22 mouse cellular contexts compared by ENCODE assay signal in genomic region chr17:24030551-24030950, GRCm38 (mm10). TPM values are rescaled to one million over a fixed set of nuclear protein-coding genes. Genes with fewer than 3 reads are reported as not detected.
"Had no signal": no experiment of that assay in that cellular context is flagged by ENCODE, and none has a peak within 500 bp of the region (broad histone marks: within the 10 kb centered on the region; RNA-seq: fewer than 3 reads in every experiment).

No protein-coding gene starts in this region.

- H3K4me2 ChIP-seq: lung, embryonic 15.5 days; midbrain, embryonic 11.5 days; midbrain, embryonic 13.5 days; midbrain, embryonic 15.5 days; neural tube, embryonic 12.5 days had no signal

- H3K9ac ChIP-seq: lung, embryonic 15.5 days; midbrain, embryonic 13.5 days; midbrain, embryonic 15.5 days; neural tube, embryonic 12.5 days had no signal

- H3K36me3 ChIP-seq: lung, embryonic 15.5 days; midbrain, embryonic 13.5 days; midbrain, embryonic 15.5 days; neural tube, embryonic 12.5 days had no signal

- DNase-seq: lung, adult 2 months; lung, postnatal 14 days; lung, postnatal 36 days; right cerebral cortex, postnatal 14 days; thymus, adult 18-20 months; thymus, postnatal 14 days; thymus, postnatal 36 days had no signal

- H3K27me3 ChIP-seq: lung, embryonic 15.5 days; midbrain, embryonic 13.5 days; midbrain, embryonic 15.5 days; neural tube, embryonic 12.5 days had no signal

- H3K27ac ChIP-seq: lung, embryonic 15.5 days; macrophage; midbrain, embryonic 13.5 days; midbrain, embryonic 15.5 days; neural tube, embryonic 12.5 days had no signal

- H3K4me3 ChIP-seq: lung, embryonic 15.5 days; megakaryocyte, embryonic 14.5 days; midbrain, embryonic 13.5 days; midbrain, embryonic 15.5 days; neural tube, embryonic 12.5 days had no signal

- ATAC-seq: lung, postnatal 0 days; midbrain, embryonic 13.5 days; midbrain, embryonic 15.5 days had no signal

- H3K4me1 ChIP-seq: lung, embryonic 15.5 days; megakaryocyte, embryonic 14.5 days; midbrain, embryonic 13.5 days; midbrain, embryonic 15.5 days; neural tube, embryonic 12.5 days had no signal

- H3K9me3 ChIP-seq: lung, embryonic 15.5 days; megakaryocyte, embryonic 14.5 days; midbrain, embryonic 13.5 days; midbrain, embryonic 15.5 days; neural tube, embryonic 12.5 days had no signal

RNA-seq across cellular contexts. Expression of gene Prss27, which starts 7.4 kb away (rescaled TPM):
- total RNA-seq: megakaryocyte progenitor cell, adult 5-6 weeks; midbrain, postnatal 0 days; monocyte, adult 5-6 weeks had no signal
- polyA plus RNA-seq: macrophage; midbrain, embryonic 11.5 days; midbrain, postnatal 0 days; spleen, adult 2 months had no signal

RNA-seq across cellular contexts. Expression of gene Prss22, which starts 32.7 kb away (rescaled TPM):
- total RNA-seq: megakaryocyte progenitor cell, adult 5-6 weeks; midbrain, postnatal 0 days; monocyte, adult 5-6 weeks had no signal
- polyA plus RNA-seq: macrophage; midbrain, embryonic 11.5 days; midbrain, embryonic 15.5 days; midbrain, postnatal 0 days; neural tube, embryonic 14.5 days had no signal

RNA-seq across cellular contexts. Expression of gene Prss30, which starts 50.2 kb away (rescaled TPM):
- total RNA-seq: neutrophil, adult 5-6 weeks had no signal
- polyA plus RNA-seq: midbrain, embryonic 11.5 days; midbrain, embryonic 13.5 days; midbrain, embryonic 15.5 days; neural tube, embryonic 12.5 days; stomach, embryonic 14.5 days had no signal
